Mouse (Mus musculus): ENCODE data around the gene Gas8.

DNA sequence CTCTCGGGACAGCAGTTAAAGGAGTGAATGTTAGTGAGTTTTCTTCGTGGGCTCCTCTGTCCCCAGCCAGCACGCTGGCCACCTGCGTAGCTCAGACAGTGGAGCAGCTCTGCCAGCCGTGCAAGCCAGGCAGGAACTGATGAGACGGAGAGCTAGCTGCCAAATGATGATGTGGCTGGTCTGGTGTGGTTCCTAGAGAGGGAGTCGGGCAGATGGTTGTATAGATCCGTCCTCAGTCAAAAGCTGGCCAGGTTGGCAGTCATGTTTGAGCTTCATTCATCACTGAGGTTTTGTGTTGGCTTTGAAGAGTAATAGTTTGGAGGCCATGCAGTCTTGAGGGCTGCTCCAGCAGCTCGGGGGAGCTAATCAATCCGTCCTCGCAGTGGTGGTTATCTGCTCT lies 19.7 kb upstream of the Gas8 start:
- TF ChIP-seq CTCF (IDR thresholded peaks at IDR 0.05; ENCODE audit: extremely low read depth, insufficient read depth, insufficient read length, insufficient replicate concordance) = no peak
- no peak for TF ChIP-seq POLR2A (IDR thresholded peaks at IDR 0.05; ENCODE audit: low read depth, low read length)
